In the genomic region with DNA sequence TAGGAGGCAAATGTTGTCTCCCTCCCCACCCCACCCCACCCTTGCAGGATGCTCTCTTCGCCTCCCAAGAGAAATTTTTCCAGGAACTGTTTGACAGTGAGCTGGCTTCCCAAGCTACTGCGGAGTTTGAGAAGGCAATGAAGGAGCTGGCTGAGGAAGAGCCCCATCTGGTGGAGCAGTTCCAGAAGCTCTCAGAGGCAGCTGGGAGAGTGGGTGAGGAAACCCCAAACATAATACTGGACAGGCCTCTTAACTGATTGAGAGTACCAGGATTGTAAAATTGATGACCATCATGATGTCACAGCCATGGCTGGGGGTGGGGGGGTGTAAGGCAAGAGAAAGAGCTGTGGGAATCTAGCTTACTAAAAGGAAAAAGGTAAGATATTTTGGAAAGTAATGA, we compare ENCODE assay signal across 8 mouse cellular contexts. TPM values are rescaled to one million over a fixed set of nuclear protein-coding genes. Genes with fewer than 3 reads are reported as not detected.
DNase-seq lines count a peak whose midpoint lies in the region; ATAC-seq and TF ChIP-seq lines count a peak whose summit lies in the region.

No protein-coding gene starts in this region.

- H3K9ac ChIP-seq in kidney, embryonic 14.5 days (ENCODE audit: low read depth, low read length), result no peak overlapping the region
- no peak overlapping the region for H3K9ac ChIP-seq in CH12.LX (ENCODE audit: insufficient read depth, low read depth)
- H3K9ac ChIP-seq in liver, postnatal 0 days (replicated peaks), result no peak overlapping the region

- DNase-seq in embryo, embryonic 10 days (ENCODE audit: low spot score), result peak; percentile 25
- DNase-seq in embryo, embryonic 11 days, result no peak
- peak; percentile 31 to 54 for DNase-seq in kidney, postnatal 4 days
- DNase-seq in CH12.LX (ENCODE audit: extremely low read depth), result no peak
- DNase-seq in liver, postnatal 0 days, result no peak
- no peak for DNase-seq in cerebellum, adult 9-11 months
- DNase-seq in cerebellum, adult 9-10 months, result no peak

- H3K4me2 ChIP-seq in kidney, embryonic 14.5 days (replicated peaks; ENCODE audit: low read depth, low read length), result no peak overlapping the region
- H3K4me2 ChIP-seq in CH12.LX (ENCODE audit: insufficient read depth, low read depth, poor library complexity, severe bottlenecking), result no peak overlapping the region
- H3K4me2 ChIP-seq in liver, postnatal 0 days (ENCODE audit: low read depth, low read length), result no peak overlapping the region

- 80% methylated on average over 2 of the region's 2 CpGs for WGBS in kidney, embryonic 14.5 days
- 72% methylated on average over 2 of the region's 2 CpGs for WGBS in liver, postnatal 0 days (ENCODE audit: insufficient replicate concordance)

- ATAC-seq in kidney, embryonic 14.5 days (ENCODE audit: low FRiP score, low TSS enrichment), result no peak
- ATAC-seq in liver, postnatal 0 days, result no peak

- no peak overlapping the region for H3K27ac ChIP-seq in kidney, embryonic 14.5 days (ENCODE audit: low read depth, low read length)
- H3K27ac ChIP-seq in CH12.LX (ENCODE audit: insufficient read depth, low read depth), result no peak overlapping the region
- H3K27ac ChIP-seq in liver, postnatal 0 days (ENCODE audit: low read depth), result no peak overlapping the region

- TF ChIP-seq CTCF in CH12.LX (conservative IDR thresholded peaks at IDR 0.05 in 1 of 2, IDR thresholded peaks at IDR 0.05 in 1 of 2; ENCODE audit: low read depth in 2 of 2, low read length in 2 of 2), result peak in 1 of 2 experiments; percentile 48; a peak in 2 of 4 replicates
- TF ChIP-seq CTCF in liver, postnatal 0 days (IDR thresholded peaks at IDR 0.05; ENCODE audit: low read depth), result peak; percentile 45

- TF ChIP-seq RAD21 in CH12.LX (IDR thresholded peaks at IDR 0.05; ENCODE audit: low read depth, low read length), result peak; percentile 6

- no peaks in the 10 kb centered on the region for H3K27me3 ChIP-seq in kidney, embryonic 14.5 days (ENCODE audit: control insufficient read depth, insufficient read depth, low read length)
- H3K27me3 ChIP-seq in CH12.LX (replicated peaks), result no peaks in the 10 kb centered on the region
- no peaks in the 10 kb centered on the region for H3K27me3 ChIP-seq in liver, postnatal 0 days (ENCODE audit: insufficient read depth, low read length)

- H3K36me3 ChIP-seq in kidney, embryonic 14.5 days (ENCODE audit: control insufficient read depth, insufficient read depth, low read length), result peaks cover 50% of the 10 kb centered on the region
- peaks cover 40 to 54% of the 10 kb centered on the region in 2 experiments for H3K36me3 ChIP-seq in CH12.LX (replicated peaks in 1 of 2; ENCODE audit: control insufficient read depth in 1 of 2, insufficient read depth in 1 of 2, low read length in 1 of 2)
- peaks cover 50% of the 10 kb centered on the region for H3K36me3 ChIP-seq in liver, postnatal 0 days (replicated peaks; ENCODE audit: insufficient read depth, low read length)

- no peak for TF ChIP-seq EP300 in CH12.LX (IDR thresholded peaks at IDR 0.05; ENCODE audit: low read length)
- no peak for TF ChIP-seq EP300 in liver, postnatal 0 days (IDR thresholded peaks at IDR 0.05; ENCODE audit: low read depth)

- in situ Hi-C loops in CH12.LX (cut with MboI; ENCODE audit: low pct_ligation_motif_present, low pct_unique_long_range_greater_than_20kb, low sequenced_read_pairs), result no loop called here

- dilution Hi-C loops in CH12.LX (cut with MboI; ENCODE audit: extremely low pct_ligation_motif_present, extremely low pct_unique_long_range_greater_than_20kb, low sequenced_read_pairs), result no loop called here

- H3K4me3 ChIP-seq in kidney, embryonic 14.5 days (ENCODE audit: low read length), result no peak overlapping the region
- no peak overlapping the region for H3K4me3 ChIP-seq in CH12.LX (replicated peaks in 1 of 3; ENCODE audit: low read depth in 2 of 3, low read length in 2 of 3, poor library complexity in 1 of 3)
- no peak overlapping the region for H3K4me3 ChIP-seq in liver, postnatal 0 days (ENCODE audit: low read depth, low read length)

- H3K79me2 ChIP-seq in CH12.LX (replicated peaks; ENCODE audit: control insufficient read depth, extremely low read depth, insufficient read depth, poor library complexity, severe bottlenecking), result peaks cover 8% of the 10 kb centered on the region

- no peak for TF ChIP-seq POLR2A in CH12.LX (IDR thresholded peaks at IDR 0.05; ENCODE audit: low read depth, low read length)

- no peaks in the 10 kb centered on the region for H3K9me3 ChIP-seq in kidney, embryonic 14.5 days (ENCODE audit: control insufficient read depth, low read length)
- H3K9me3 ChIP-seq in CH12.LX (replicated peaks; ENCODE audit: low read length), result no peaks in the 10 kb centered on the region
- no peaks in the 10 kb centered on the region for H3K9me3 ChIP-seq in liver, postnatal 0 days (ENCODE audit: low read length)

- peaks cover 7% of the 10 kb centered on the region for H3K4me1 ChIP-seq in kidney, embryonic 14.5 days (ENCODE audit: control insufficient read depth, insufficient read depth, low read length)
- peaks cover 3 to 18% of the 10 kb centered on the region in 2 experiments for H3K4me1 ChIP-seq in CH12.LX (ENCODE audit: control insufficient read depth in 1 of 2, insufficient read depth in 2 of 2)
- H3K4me1 ChIP-seq in liver, postnatal 0 days (ENCODE audit: insufficient read depth), result peaks cover 8% of the 10 kb centered on the region

TF ChIP-seq in CH12.LX, 34 proteins besides CTCF, POLR2A, EP300 and RAD21:
- TF ChIP-seq SMC3 (IDR thresholded peaks at IDR 0.05; ENCODE audit: low read depth, low read length), result peak; percentile 25; the same call in 1 of the 2 replicates
- no peak for TF ChIP-seq CHD2 (IDR thresholded peaks at IDR 0.05; ENCODE audit: low read length)
- no peak for TF ChIP-seq IRF4 (IDR thresholded peaks at IDR 0.05; ENCODE audit: low read depth, low read length)
- no peak for TF ChIP-seq TCF12 (IDR thresholded peaks at IDR 0.05; ENCODE audit: low read depth, low read length)
- no peak for TF ChIP-seq ZKSCAN1 (IDR thresholded peaks at IDR 0.05; ENCODE audit: borderline replicate concordance, low read depth, low read length)

RNA-seq across cellular contexts. Expression of a gene that starts 2.6 kb away (rescaled TPM):
- 95.1 and 138 TPM in 2 replicates for polyA plus RNA-seq in kidney, embryonic 14.5 days (2014; fragmentation: Nextera tagmentation; extraction: Ambion mirVana)
- total RNA-seq in CH12.LX (2012; rRNA removed), result 43.5 and 46.0 TPM in 2 replicates
- total RNA-seq in CH12.LX (2014; rRNA removed), result 47.9 and 53.6 TPM in 2 replicates
- 58.2 and 60.5 TPM in 2 replicates for polyA plus RNA-seq in CH12.LX (2012; ENCODE audit: insufficient read length, low read depth)
- 85.9 and 91.7 TPM in 2 replicates for polyA plus RNA-seq in liver, postnatal 0 days (2015; fragmentation: Nextera tagmentation; extraction: Ambion mirVana)

RNA-seq across cellular contexts. Expression of a gene that starts 18.8 kb away (rescaled TPM):
- polyA plus RNA-seq in kidney, embryonic 14.5 days (2014; fragmentation: Nextera tagmentation; extraction: Ambion mirVana), result 78.3 and 114 TPM in 2 replicates
- total RNA-seq in CH12.LX (2012; rRNA removed) (47.7 and 58.5 TPM in 2 replicates), CH12.LX (2014; rRNA removed) (46.2 and 50.1 TPM in 2 replicates)
- 77.2 and 80.7 TPM in 2 replicates for polyA plus RNA-seq in CH12.LX (2012; ENCODE audit: insufficient read length, low read depth)
- 43.0 and 48.3 TPM in 2 replicates for polyA plus RNA-seq in liver, postnatal 0 days (2015; fragmentation: Nextera tagmentation; extraction: Ambion mirVana)

RNA-seq across cellular contexts. Expression of a gene that starts 46.5 kb away (rescaled TPM):
- 66.5 and 136 TPM in 2 replicates for polyA plus RNA-seq in kidney, embryonic 14.5 days (2014; fragmentation: Nextera tagmentation; extraction: Ambion mirVana)
- 21.5 and 24.5 TPM in 2 replicates for total RNA-seq in CH12.LX (2012; rRNA removed)
- total RNA-seq in CH12.LX (2014; rRNA removed), result 12.4 and 15.0 TPM in 2 replicates
- 52.4 and 56.1 TPM in 2 replicates for polyA plus RNA-seq in CH12.LX (2012; ENCODE audit: insufficient read length, low read depth)
- polyA plus RNA-seq in liver, postnatal 0 days (2015; fragmentation: Nextera tagmentation; extraction: Ambion mirVana), result 36.7 and 41.8 TPM in 2 replicates

RNA-seq across cellular contexts. Expression of a gene that starts 46.8 kb away (rescaled TPM):
- polyA plus RNA-seq in kidney, embryonic 14.5 days (2014; fragmentation: Nextera tagmentation; extraction: Ambion mirVana), result 78.1 and 194 TPM in 2 replicates
- total RNA-seq in CH12.LX (2012; rRNA removed), result 158 and 165 TPM in 2 replicates
- 155 and 157 TPM in 2 replicates for total RNA-seq in CH12.LX (2014; rRNA removed)
- 160 and 165 TPM in 2 replicates for polyA plus RNA-seq in CH12.LX (2012; ENCODE audit: insufficient read length, low read depth)
- 50.2 and 55.4 TPM in 2 replicates for polyA plus RNA-seq in liver, postnatal 0 days (2015; fragmentation: Nextera tagmentation; extraction: Ambion mirVana)

Comparison
In these comparisons a context has a peak if more than half of its experiments do, and no peak if none do; other contexts are left out.
1. DNase-seq: peak in embryo, embryonic 10 days (single experiment) and kidney, postnatal 4 days (2 of 2); none in embryo, embryonic 11 days (single experiment), CH12.LX (single experiment), liver, postnatal 0 days (single experiment), cerebellum, adult 9-11 months (single experiment) and cerebellum, adult 9-10 months (single experiment).